Mouse (Mus musculus) olfactory bulb, adult 2 months (tissue): Measurements from ENCODE around the gene R3hdml.

Experiments
- CTCF ChIP-seq: fragments of 200-500 bp; IDR thresholded peaks from 2 replicates; pipeline ENCODE4 v1.5.1; 2012; ENCODE audit warnings: low read depth, mild to moderate bottlenecking, low read length, moderate library complexity; ENCODE audit not compliant: insufficient read depth
- POLR2A ChIP-seq: fragments of 200-500 bp; IDR thresholded peaks from 2 replicates; pipeline ENCODE4 v1.6.1; 2012; ENCODE audit warnings: mild to moderate bottlenecking, low read depth, low read length, moderate library complexity; ENCODE audit not compliant: insufficient read depth

DNA sequence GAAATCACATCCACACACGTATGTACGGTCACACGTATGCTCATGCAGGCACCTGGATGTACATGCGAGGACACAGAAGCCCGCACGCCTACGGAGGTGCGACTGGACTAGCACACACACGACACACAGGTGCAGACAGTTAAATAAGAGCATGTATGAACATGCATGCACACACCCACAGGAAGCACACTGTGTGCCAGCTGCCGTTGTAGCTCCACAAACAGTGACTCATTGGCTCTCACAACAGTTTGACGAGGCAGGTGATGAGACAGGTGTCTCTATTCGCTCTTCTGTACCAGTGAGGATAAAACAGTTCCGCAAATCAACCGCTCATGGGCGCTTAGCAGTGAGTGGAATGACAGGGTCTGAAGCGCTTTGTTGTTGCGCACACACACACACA lies 1.5 kb upstream of the R3hdml start:
- no peak for TF ChIP-seq CTCF
- no peak for TF ChIP-seq POLR2A
